Mouse (Mus musculus) 416B (cell line): ENCODE results near the gene Ppp1r21.

ENCODE experiments used
- DNase-seq: peaks from one replicate; pipeline ENCODE4 v3.0.0; 2011; ENCODE audit warnings: low read depth

Ppp1r21 gene

GRCm38 (mm10) chr17:88530236-88530619, 310 bp downstream of the Ppp1r21 start:
- DNase-seq, result no peak

GRCm38 (mm10) chr17:88530667-88531066, 749 bp downstream of the Ppp1r21 start:
- DNase-seq, result no peak

DNA sequence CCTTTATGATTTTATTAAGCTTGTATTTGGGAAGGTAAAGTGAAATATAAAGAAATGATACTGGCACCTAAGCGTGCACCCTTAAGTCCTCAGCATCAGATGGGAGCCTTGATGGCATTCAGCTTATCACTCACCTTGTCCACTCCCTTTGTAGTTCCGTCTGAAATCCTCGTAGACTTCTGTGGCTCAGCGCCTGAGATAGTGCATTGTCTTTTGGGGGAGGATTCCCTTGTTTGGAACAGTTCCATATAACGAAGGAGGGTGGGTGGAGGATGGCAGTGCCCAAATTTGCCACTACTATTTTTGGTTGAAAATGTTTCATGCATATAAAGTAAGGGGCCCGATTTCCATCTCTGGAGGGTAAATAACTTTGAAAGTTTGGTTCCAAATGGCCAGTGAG, 1.3 kb downstream of the Ppp1r21 start:
- DNase-seq, result no peak

DNA sequence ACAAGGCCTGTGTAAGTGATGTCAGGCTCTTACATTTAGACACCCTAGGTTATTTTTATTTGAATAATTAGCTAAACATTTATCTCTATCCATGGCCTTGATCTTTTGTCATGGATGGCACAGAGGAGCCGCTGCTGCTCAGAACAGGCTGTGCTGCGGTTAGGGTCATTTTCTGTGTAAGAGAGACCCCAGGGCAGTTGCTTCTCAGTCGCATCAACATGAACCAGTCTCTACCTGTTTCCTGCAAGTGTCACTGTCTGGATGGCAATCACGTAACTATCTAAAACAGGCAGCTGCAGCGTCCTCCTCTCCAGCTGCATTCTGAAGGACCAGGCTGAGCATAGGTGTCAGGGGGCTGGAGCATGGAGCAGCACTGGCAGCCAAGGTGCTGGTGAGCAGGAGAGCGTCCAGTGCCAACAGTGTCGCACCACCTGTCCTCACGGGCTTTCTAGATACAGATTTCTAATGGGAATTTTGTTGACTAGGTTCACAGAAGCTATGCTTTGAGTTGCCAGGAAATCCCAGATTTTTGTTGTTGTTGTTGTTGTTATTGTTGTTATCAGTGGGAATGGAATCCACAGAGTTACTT, 8.0 kb downstream of the Ppp1r21 start:
- DNase-seq, result no peak

DNA sequence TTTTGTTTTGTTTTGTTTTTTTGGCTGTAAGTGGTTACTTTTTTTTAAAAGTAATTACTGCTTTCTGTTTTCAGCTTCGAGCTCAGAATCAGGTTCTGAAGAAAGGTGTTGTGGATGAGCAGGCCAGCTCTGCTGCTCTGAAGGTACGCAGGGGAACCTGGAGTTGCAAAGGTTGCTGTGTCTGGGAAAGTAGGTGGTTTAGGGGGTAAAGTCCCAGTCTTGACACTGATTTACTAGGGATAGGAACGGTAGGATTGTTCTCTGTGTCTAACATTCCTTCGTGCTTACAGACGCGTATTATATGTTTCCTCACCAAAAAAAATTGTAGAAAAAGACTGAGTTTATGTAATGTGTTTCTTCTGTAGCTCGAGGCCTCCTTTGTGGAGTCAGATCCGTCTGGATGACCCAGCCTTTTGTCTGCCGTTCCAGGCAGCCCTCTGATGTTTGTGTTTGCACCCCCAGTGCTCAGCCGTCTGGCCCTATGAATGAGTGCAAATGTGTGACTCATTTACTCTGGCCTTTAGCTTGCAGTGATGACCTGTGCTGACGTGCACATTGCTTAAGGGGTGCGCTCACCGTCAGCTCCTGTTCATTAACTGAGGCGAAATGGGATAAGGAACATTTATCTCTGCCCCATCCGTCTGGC, 13.0 kb downstream of the Ppp1r21 start:
- no peak for DNase-seq

DNA sequence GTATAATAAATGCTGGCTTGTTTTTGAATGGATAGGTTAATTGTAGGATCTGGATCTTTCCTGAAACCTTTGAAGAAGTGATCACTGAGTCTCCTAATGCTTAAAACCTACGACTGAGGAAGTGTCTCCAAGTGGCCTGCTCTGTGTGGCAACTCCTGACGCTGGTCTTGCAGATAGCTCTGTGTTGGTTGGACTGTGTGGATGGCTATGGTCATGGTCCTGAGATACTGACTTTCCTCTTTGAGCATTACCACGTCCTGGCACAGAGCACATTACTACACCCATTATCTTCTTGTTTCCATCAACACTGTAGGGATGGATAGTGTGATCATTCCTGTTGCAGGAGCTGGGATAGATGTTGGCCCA, 13.5 kb downstream of the Ppp1r21 start:
- peak; percentile 4 for DNase-seq

DNA sequence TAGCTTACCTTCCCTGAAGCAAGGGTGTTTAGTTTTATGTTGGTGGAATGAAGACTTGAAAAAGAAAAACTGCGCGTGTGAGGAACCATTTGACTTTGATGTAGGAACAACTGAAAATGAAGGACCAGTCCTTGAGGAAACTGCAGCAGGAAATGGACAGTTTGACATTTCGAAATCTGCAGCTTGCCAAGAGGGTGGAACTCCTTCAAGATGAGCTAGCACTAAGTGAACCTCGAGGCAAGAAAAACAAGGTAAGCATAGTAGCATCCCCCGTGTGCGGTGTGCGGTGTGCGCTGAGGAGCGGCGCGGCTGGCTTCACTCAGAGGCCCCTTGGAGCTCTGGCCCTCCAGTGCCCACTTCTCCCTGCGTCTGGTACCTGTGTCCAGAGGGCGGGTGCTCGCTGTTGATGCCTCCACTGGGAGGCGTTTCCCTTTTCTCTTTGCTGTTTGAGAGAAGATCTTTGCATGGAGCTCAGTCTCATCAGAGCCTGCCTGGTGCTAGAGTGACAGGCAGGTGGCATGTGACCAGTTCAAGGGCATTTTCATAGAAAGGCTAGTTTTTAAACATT, 15.4 kb downstream of the Ppp1r21 start:
- DNase-seq, result peak; percentile 29

GRCm38 (mm10) chr17:88546745-88547144, 16.8 kb downstream of the Ppp1r21 start:
- DNase-seq, result no peak

DNA sequence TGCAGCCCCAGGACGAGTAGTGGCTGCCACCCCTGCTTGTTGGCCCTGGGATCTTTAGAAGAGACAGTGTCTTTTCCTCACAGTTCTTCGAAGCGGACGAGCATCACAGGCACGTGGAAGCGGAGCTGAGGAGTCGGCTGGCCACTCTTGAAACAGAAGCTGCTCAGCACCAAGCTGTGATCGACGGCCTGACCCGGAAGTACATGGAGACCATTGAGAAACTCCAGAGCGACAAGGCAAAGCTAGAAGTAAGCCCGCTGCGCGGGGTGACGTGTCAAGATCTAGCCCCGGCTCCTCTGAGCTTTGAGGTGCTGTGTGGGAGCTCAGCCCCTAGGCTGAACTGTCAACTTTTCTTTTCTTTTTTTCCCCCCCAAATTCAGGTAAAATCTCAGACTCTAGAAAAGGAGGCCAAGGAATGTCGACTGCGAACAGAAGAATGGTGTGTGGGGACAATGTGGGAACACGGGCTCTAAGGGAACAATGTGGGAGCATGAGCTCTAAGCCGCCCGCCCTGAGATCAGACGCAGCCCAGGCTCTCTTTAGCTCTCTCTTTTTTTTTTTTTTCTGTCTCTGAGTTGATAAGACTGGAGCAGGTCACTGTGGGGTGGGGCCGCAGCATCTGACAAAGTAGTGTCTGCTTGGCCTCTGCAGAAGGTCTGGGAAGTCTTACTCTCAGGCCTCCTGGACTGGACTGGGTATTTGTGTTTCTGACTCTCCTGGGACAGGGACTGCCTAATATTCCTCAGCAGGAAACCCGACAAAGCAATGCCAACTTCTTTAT, 19.7 kb downstream of the Ppp1r21 start:
- DNase-seq, result no peak

GRCm38 (mm10) chr17:88550351-88550750, 20.4 kb downstream of the Ppp1r21 start:
- DNase-seq, result no peak

DNA sequence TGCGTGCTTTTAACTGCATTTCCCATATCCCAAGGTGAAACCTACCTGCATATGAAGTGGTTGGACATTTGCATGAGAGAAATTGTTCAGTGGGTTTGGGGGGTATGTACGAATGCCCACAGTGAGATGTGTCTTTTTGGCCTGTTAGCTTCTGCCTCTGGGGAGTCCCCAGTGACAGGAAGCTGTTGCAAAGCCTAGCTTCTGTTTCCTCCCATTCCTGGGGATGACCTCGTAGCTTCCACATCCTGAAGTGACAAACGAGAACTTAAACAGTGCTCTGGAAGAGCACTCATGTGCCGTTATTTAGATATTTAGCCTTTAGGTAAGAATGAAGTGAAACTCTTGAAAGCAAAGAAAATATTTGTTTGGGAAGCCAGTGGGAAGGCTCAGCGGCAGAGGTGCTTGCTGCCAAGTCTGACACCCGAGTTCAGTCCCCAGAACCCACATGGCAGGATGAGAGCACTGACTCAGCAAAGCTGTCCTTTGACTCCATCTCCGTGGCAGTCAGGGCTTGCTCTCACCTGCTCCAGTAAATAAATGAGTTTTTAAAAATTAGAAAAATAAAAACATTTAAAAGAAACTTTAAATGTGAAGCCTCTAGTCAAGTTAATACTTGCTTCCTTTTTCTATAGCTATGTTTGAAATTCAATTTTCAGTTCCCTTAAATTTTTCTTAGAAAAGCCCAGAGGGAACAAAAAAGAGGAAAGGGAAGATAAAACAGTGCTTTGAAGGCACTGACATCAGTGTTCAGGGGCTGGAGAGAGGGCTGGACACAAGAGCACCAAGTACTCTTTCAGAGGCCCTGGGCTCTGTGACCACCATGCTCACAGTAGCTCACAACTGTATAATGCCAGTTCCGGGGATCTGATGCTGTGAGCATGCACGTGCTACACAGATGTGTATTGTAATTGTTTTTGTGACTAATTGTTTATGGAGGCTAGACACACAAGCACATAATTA, 21.3 kb downstream of the Ppp1r21 start:
- peak; percentile 39 for DNase-seq

- DNase-seq, result no peak
Measured at GRCm38 (mm10) chr17:88552556-88552955, 22.6 kb downstream of the Ppp1r21 start.

DNA sequence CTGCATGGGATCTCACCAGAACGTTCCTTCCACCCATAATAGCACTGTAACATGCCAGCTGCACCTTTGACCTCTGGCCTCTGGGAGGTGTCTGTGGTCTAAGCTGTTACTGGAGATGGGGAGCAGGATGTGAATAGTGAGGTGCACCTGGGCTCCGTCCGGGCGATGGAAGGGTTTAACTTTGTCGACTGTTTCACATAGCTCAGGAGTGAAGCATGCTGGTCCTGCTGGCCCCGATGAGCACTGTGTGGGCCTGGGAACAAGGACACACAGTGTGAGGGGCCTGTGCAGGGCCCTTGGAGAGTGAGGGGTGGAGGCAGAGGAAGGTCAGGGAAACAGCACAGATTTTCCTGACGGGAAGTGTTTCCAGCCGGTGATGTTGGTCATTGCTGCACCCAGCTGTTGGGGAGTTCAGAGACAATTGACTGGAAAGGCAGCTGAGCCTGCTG, 23.1 kb downstream of the Ppp1r21 start:
- DNase-seq, result no peak

DNA sequence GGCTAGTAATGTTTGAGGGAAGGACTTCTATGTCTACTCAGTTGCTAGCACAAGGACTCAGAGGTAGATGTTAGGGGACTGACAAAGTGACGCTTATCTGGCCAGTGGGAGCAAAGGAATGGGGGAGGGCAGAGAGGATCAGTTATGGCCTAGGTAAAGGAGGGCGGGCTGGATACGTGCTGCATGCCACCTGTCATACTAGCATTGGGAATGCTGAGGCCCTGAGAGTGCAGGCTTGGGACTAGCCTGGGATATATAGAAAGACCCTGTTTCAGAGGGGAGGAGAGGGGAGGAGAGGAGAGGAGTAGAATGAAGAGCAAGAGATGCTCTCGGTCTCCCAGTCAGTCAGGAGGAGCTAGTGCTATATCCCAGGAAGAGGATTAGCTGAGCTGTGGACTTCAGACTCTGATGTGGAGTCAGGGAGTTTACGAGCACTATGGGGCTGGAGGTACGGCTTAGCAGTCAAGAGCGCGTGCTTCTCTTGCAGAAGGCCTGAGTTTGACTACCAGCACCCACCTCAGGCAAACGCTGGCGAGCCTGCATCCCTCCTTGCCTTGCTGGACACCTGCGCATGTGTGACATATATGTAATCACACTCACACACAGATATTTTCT, 23.7 kb downstream of the Ppp1r21 start:
- DNase-seq, result no peak

GRCm38 (mm10) chr17:88556176-88556575, 26.3 kb downstream of the Ppp1r21 start:
- DNase-seq, result no peak

DNA sequence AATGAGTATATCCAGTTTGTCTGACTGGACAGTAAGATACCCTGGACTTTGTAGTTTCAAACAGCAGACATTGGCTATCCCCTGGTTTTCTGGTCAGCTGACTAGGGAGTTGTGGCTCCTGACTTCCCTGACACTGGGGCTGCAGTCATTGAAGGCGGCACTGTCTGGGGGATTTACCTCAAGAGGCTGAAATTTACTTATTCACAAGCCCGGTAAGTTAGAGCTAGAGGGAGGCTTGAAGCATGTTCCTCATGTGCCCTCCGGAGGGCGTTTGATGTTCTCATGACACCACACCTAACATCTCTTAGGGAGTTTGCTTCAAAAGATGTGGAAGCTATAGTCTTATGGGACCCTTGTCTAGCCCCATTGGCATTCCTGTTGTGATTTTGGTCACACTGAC, 26.8 kb downstream of the Ppp1r21 start:
- DNase-seq, result no peak

DNA sequence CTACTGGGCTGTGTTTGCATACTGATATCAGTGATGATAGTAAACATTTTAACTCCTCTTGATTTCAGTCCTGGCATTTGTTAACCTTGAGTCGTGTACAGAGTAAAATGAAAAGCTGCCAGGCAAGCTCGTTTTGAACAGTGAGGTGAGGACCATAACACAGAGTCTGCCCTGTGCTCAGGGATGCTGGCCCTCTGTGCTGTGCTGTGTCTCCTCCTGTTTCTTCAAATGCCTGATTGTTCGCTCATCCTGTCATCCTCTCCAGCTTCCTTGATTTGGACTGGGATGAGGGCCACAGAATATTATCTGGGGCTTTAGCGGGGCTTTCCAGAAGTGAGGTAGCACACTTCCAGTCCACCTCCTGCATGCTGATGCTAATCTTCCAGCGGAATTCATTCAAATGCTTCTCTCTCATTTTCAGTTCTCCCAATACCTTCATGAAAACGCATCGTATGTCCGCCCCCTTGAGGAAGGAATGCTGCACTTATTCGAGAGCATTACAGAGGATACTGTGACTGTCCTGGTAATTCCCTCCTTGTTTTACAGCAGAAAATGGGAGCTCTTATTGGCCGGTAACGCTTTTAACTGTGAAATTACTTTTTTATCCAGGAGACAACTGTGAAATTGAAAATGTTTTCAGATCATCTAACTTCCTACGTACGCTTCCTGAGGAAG, 28.4 kb downstream of the Ppp1r21 start:
- DNase-seq, result no peak

GRCm38 (mm10) chr17:88563611-88564010, 33.7 kb downstream of the Ppp1r21 start:
- no peak for DNase-seq

GRCm38 (mm10) chr17:88569807-88570540, 40.1 kb downstream of the Ppp1r21 start:
- no peak for DNase-seq

DNA sequence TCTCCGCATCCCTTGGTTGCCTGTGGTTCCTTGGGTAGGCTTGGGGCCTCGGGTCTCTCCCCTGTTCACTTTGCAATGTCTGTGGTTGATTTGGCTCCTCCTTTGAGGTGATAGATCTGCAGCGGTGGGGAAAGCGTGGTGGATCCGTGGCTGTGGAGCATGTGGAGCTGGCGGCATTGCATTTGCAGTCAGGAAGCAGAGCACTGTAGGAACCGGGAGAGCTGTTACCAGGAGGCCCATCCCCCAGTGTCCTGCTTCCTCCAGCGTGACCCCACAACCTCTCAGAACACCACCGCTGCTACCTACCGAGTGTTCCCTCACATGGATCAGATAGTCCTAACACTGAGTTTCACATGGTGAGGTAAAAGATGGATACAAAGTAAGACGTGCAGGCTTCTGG, 40.9 kb downstream of the Ppp1r21 start:
- no peak for DNase-seq
